Mouse (Mus musculus) ES-E14 (cell line): ENCODE data around the gene Scgb1b27. TPM values are rescaled to one million over a fixed set of nuclear protein-coding genes. Genes with fewer than 3 reads are reported as not detected.
"Not testable (repeated sequence)": the region's sequence is repeated elsewhere in the genome, so short reads cannot be mapped to it uniquely, and the experiment has no call there.

Experiments used
- DNase-seq: peaks from one replicate; pipeline ENCODE4 v3.0.0-alpha.2; 2013; ENCODE audit warnings: low read depth, low spot score
- H3K27ac ChIP-seq: 2 replicates; pipeline ENCODE4 v1.5.1; 2012; ENCODE audit warnings: low read depth, mild to moderate bottlenecking, low read length, moderate library complexity, mixed read lengths; ENCODE audit not compliant: poor library complexity, insufficient read depth, severe bottlenecking
- H3K36me3 ChIP-seq: 2 replicates; pipeline ENCODE4 v1.6.1; 2012; ENCODE audit warnings: mild to moderate bottlenecking, low read length, moderate library complexity, mixed read lengths; ENCODE audit not compliant: control insufficient read depth, poor library complexity, insufficient read depth, severe bottlenecking
- H3K4me1 ChIP-seq, 2 experiments: fragments of 150-350 bp in 1 of 2; sonication (generic) in 1 of 2; 2 replicates each; pipeline ENCODE4 v1.6.1; 2012; ENCODE audit warnings: low read length in 2 of 2, mild to moderate bottlenecking in 1 of 2, mixed read lengths in 1 of 2; ENCODE audit not compliant: control insufficient read depth in 2 of 2, insufficient read depth in 2 of 2, poor library complexity in 1 of 2
- H3K4me3 ChIP-seq, 2 experiments: fragments of 150-350 bp in 1 of 2; sonication (generic) in 1 of 2; 2 replicates each; pipeline ENCODE4 v1.5.1; 2012; ENCODE audit warnings: low read length in 2 of 2, low read depth in 1 of 2, mild to moderate bottlenecking in 1 of 2, mixed read lengths in 1 of 2; ENCODE audit not compliant: insufficient read depth in 1 of 2, poor library complexity in 1 of 2, severe bottlenecking in 1 of 2
- H3K9ac ChIP-seq: 2 replicates; pipeline ENCODE4 v1.6.1; 2012; ENCODE audit warnings: low read depth, mild to moderate bottlenecking, low read length, mixed read lengths; ENCODE audit not compliant: poor library complexity, insufficient read depth, severe bottlenecking
- H3K9me3 ChIP-seq: fragments of 150-350 bp; sonication (generic); 2 replicates; pipeline ENCODE4 v1.6.1; 2012; ENCODE audit warnings: low read depth, mild to moderate bottlenecking, low read length; ENCODE audit not compliant: control insufficient read depth, insufficient read depth
- CHD2 ChIP-seq: IDR thresholded peaks from 2 replicates; pipeline ENCODE4 v1.6.1; 2014; ENCODE audit warnings: mild to moderate bottlenecking, low read depth, low read length, inconsistent platforms
- HCFC1 ChIP-seq: IDR thresholded peaks from 2 replicates; pipeline ENCODE4 v1.6.1; 2012; ENCODE audit warnings: low read length, inconsistent platforms, borderline replicate concordance; ENCODE audit not compliant: insufficient read depth
- MAFK ChIP-seq: IDR thresholded peaks from 2 replicates; pipeline ENCODE4 v1.6.1; 2014; ENCODE audit warnings: mild to moderate bottlenecking, low read depth, low read length, inconsistent platforms; ENCODE audit not compliant: insufficient read depth
- ZC3H11A ChIP-seq: IDR thresholded peaks from 2 replicates; pipeline ENCODE4 v1.6.1; 2012; ENCODE audit warnings: low read depth, mild to moderate bottlenecking, inconsistent platforms, low read length, borderline replicate concordance
- ZNF384 ChIP-seq: IDR thresholded peaks from 2 replicates; pipeline ENCODE4 v1.6.1; 2012; ENCODE audit warnings: low read depth, low read length, inconsistent platforms
- in situ Hi-C, 2 experiments: fragments of 600-800 bp; cut with MboI; formaldehyde crosslinking; loops; one replicate each; pipeline ENCODE4 v1.15.1; 2025; ENCODE audit warnings: low sequenced_read_pairs in 2 of 2, inconsistent platforms in 1 of 2; ENCODE audit not compliant: unreplicated experiment in 2 of 2
- total RNA-seq: library from RNA; depleted of rRNA; stranded (reverse); fragments of 300-350 nt; gene quantifications from 2 replicates; pipeline ENCODE4 v1.2.3, GENCODE M21; 2012; rRNA removed

Gene Scgb1b27
- not detected in 2 replicates for total RNA-seq

DNA sequence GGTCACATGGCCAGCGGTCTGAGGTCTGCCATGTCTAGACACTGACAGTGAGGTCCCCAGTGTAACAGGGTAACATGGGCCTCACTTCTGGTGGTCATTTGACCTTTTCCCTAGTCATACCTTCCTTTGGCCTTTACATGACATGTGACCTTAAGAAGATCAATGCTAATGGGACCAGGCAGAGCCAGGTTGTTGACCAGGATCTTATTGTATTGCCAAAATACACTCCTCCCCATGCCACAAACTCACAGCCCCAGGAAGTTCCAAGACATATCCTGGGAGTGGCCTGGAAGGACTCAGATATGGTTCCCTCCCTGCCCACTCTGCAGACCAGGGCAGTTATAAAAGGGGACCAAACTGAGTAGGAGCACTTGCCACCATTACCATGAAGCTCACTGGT, at the start of gene Scgb1b27:
Scgb1b27 (plus strand) TSS at position 301 of the 400 bp plus-strand sequence.
- DNase-seq, H3K27ac ChIP-seq, H3K4me3 ChIP-seq, H3K9ac ChIP-seq, in situ Hi-C loops, H3K36me3 ChIP-seq, H3K4me1 ChIP-seq, H3K9me3 ChIP-seq: not testable (repeated sequence)

DNA sequence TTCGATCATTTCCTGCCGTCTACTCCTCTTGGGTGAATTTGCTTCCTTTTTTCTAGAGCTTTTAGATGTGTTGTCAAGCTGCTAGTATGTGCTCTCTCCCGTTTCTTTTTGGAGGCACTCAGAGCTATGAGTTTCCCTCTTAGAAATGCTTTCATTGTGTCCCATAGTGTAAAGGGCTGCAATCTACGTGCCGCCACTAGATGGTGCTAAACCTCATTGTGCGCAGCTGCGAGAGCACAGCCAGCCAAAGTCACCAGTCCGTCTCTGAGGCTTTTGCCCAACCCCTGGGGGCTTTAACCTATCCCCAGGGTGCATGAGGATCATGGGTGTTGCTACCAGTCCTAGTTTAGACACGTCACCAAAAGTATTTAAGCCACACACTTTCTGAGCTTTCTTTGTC, 39.0 kb upstream of the Scgb1b27 start:
- H3K9ac ChIP-seq, DNase-seq, in situ Hi-C loops: not testable (repeated sequence)

DNA sequence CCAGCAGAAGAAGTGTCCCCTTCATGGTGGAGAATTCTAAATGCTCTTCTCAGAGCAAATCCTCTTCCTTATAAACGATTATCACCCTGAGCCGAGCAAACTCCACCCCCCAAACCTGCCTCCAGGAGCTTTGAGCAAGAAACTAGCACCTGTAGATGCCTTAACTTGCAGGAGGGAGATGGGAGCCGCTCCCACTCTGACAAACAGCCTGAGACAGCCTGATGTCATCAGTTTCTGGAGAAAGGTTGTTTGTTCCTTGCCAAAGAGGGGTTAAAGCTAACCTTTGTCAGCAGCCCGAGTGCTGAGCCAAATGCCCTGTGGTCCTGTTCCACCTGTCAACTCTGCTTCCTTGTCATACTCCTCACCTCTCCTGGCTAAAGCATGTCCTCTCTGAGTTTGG, 7.4 kb upstream of the Scgb1b27 start, which contains the start of gene Scgb2b27:
Scgb2b27 (minus strand) TSS at position 101 of the 400 bp plus-strand sequence.
- no peak for TF ChIP-seq MAFK
- TF ChIP-seq HCFC1, result no peak
- no peak for TF ChIP-seq CHD2
- TF ChIP-seq ZNF384, result no peak
- no peak for TF ChIP-seq ZC3H11A
- no peak within 1 kb of the TSS for H3K9ac ChIP-seq
- H3K4me3 ChIP-seq, result no peak within 1 kb of the TSS
- H3K27ac ChIP-seq, result no peak within 1 kb of the TSS
- no peaks in the 10 kb centered on the region for H3K36me3 ChIP-seq
- H3K9me3 ChIP-seq, result no peaks in the 10 kb centered on the region
- in situ Hi-C loops, result no loop called here
- no peak for DNase-seq
- no peaks in the 10 kb centered on the region for H3K4me1 ChIP-seq

More for the DNA sequence above, 39.0 kb upstream of the Scgb1b27 start:
- H3K9me3 ChIP-seq, H3K4me3 ChIP-seq, H3K36me3 ChIP-seq, H3K4me1 ChIP-seq, H3K27ac ChIP-seq: not testable (repeated sequence)

DNA sequence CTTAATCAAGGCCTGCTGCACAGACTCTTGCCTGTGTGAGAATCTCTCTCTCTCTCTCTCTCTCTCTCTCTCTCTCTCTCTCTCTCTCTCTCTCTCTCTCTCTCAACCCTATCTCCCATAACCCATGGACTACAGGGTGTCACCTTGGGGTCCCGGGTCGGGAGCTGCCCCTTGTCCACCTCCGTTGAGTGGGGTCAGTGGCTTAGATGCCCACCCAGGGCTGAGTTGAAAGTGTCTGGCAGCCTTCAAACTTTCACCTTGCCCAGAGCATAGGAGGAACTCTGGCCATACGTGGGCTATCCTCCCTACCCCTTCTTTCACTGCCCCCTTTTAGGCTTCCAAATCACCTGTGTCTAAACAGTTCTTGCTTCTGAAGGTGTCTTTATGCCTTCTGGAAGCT, 4.4 kb downstream of the Scgb1b27 start:
- Histone ChIP-seq H3K27ac (no peak overlapping the region), H3K9me3 (no peaks in the 10 kb centered on the region), H3K36me3 (no peaks in the 10 kb centered on the region), H3K9ac (no peak overlapping the region), H3K4me1 (no peaks in the 10 kb centered on the region), H3K4me3 (no peak overlapping the region)
- DNase-seq, result no peak
- TF ChIP-seq ZNF384 (no peak), HCFC1 (no peak), MAFK (no peak), ZC3H11A (no peak), CHD2 (no peak)
- in situ Hi-C loops, result no loop called here

DNA sequence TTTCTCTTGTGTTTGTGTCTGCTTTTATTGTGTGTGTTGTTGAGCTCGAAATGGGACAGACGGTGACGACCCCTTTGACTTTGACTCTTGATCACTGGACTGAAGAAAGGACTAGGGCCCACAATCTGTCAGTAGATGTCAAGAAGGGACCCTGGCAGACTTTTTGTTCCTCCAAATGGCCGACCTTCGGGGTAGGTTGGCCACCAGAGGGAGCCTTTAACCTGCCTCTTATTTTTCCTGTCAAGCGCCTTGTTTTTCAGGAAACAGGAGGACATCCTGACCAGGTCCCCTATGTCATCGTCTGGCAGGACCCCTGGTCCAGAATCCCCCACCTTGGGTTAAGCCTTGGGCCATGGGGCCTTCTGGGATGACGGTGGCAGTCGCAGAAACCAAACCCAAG, 5.9 kb downstream of the Scgb1b27 start:
- H3K9ac ChIP-seq, H3K4me3 ChIP-seq, H3K9me3 ChIP-seq, DNase-seq, in situ Hi-C loops, H3K27ac ChIP-seq, H3K36me3 ChIP-seq, H3K4me1 ChIP-seq: not testable (repeated sequence)
